8 mouse cellular contexts compared by ENCODE assay signal in the genomic region with DNA sequence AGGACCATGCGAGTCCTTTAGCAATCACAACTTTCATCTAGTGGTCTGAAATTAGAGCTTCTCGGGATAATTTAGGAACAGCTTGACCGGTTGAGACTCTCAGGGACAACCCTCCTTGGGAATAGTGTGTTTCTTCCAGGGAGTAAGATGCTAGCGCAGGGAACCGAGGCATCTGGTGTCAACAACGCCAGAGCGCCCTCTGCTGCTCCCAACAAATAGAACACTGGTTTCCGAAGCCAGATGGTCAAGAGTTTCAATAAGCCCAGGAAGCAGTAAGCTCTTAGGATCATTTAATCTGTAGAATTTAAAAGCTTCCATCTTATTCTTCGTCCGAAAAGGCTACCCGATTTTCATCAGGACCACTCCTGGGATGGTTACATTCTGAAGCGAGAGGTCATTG.
DNase-seq lines count a peak whose midpoint lies in the region; ATAC-seq and TF ChIP-seq lines count a peak whose summit lies in the region.

No protein-coding gene starts in this region.

- TF ChIP-seq CTCF in liver, adult 2 months (IDR thresholded peaks at IDR 0.05; ENCODE audit: low read depth, low read length) = peak; percentile 67
- TF ChIP-seq CTCF in liver, embryonic 14.5 days (IDR thresholded peaks at IDR 0.05; ENCODE audit: low read depth) = peak; percentile 45; the same call in 1 of the 2 replicates

- no peak for TF ChIP-seq EP300 in liver, embryonic 14.5 days (IDR thresholded peaks at IDR 0.05; ENCODE audit: low read depth)

- 7% methylated on average over 12 of the region's 12 CpGs for WGBS in liver, adult 2 months
- 5% methylated on average over 12 of the region's 12 CpGs for WGBS in liver, embryonic 12.5 days (ENCODE audit: insufficient replicate concordance)
- WGBS in liver, embryonic 14.5 days (ENCODE audit: insufficient replicate concordance) = 3% methylated on average over 12 of the region's 12 CpGs

- peak; percentile 24 for DNase-seq in liver, adult 2 months (ENCODE audit: extremely low read depth, low read depth, low spot score)
- peak; percentile 92 for DNase-seq in cerebellum, adult 9-10 months
- peak; percentile 62 to 64 for DNase-seq in frontal cortex, postnatal 14 days (ENCODE audit: low spot score in 2 of 2)
- no peak for DNase-seq in liver, embryonic 14.5 days (ENCODE audit: low read depth in 3 of 3, low spot score in 3 of 3)
- DNase-seq in right cerebral cortex, postnatal 36 days (ENCODE audit: low spot score in 2 of 2) = peak; percentile 67 to 80
- no peak for DNase-seq in gastrocnemius, postnatal 10 days
- no peak for DNase-seq in spleen, adult 18-20 months

- H3K79me2 ChIP-seq in liver, adult 2 months (ENCODE audit: control insufficient read depth, insufficient read depth, low read length) = no peaks in the 10 kb centered on the region

- H3K27ac ChIP-seq in liver, adult 2 months (replicated peaks; ENCODE audit: insufficient read depth, low read depth, low read length) = no peak overlapping the region
- H3K27ac ChIP-seq in liver, embryonic 12.5 days = no peak overlapping the region
- no peak overlapping the region for H3K27ac ChIP-seq in liver, embryonic 14.5 days

- H3K36me3 ChIP-seq in liver, adult 2 months (ENCODE audit: control insufficient read depth, insufficient read depth, low read length) = no peaks in the 10 kb centered on the region
- no peaks in the 10 kb centered on the region for H3K36me3 ChIP-seq in liver, embryonic 12.5 days
- H3K36me3 ChIP-seq in liver, embryonic 14.5 days (replicated peaks; ENCODE audit: control insufficient read depth, insufficient read depth, low read depth) = no peaks in the 10 kb centered on the region

- H3K9me3 ChIP-seq in liver, embryonic 12.5 days (replicated peaks) = no peaks in the 10 kb centered on the region
- no peaks in the 10 kb centered on the region for H3K9me3 ChIP-seq in liver, embryonic 14.5 days (ENCODE audit: control insufficient read depth, low read length)

- ATAC-seq in liver, embryonic 12.5 days = no peak
- no peak for ATAC-seq in liver, embryonic 14.5 days (ENCODE audit: insufficient read depth)

- no peak overlapping the region for H3K4me3 ChIP-seq in liver, adult 2 months (ENCODE audit: insufficient read depth, low read depth, low read length)
- H3K4me3 ChIP-seq in liver, embryonic 12.5 days = no peak overlapping the region
- H3K4me3 ChIP-seq in liver, embryonic 14.5 days (ENCODE audit: insufficient read depth in 1 of 2, low read depth in 2 of 2, low read length in 2 of 2) = no peak overlapping the region

- H3K9ac ChIP-seq in liver, adult 2 months (ENCODE audit: low read depth, low read length) = no peak overlapping the region
- no peak overlapping the region for H3K9ac ChIP-seq in liver, embryonic 12.5 days
- no peak overlapping the region for H3K9ac ChIP-seq in liver, embryonic 14.5 days (replicated peaks)

- no peak for TF ChIP-seq POLR2A in liver, adult 2 months (IDR thresholded peaks at IDR 0.05; ENCODE audit: extremely low read depth, insufficient read depth, low read length)

- peaks cover 10% of the 10 kb centered on the region; the same call in 1 of the 2 replicates for H3K27me3 ChIP-seq in liver, adult 2 months (ENCODE audit: control insufficient read depth, insufficient read depth, low read length)
- H3K27me3 ChIP-seq in liver, embryonic 12.5 days (replicated peaks) = peaks cover 40% of the 10 kb centered on the region
- peaks cover 35% of the 10 kb centered on the region for H3K27me3 ChIP-seq in liver, embryonic 14.5 days (ENCODE audit: control insufficient read depth, insufficient read depth, low read length)

- H3K4me1 ChIP-seq in liver, adult 2 months (ENCODE audit: control insufficient read depth, insufficient read depth, low read length) = no peaks in the 10 kb centered on the region
- 0 out of 2 replicates have a peak, but pooled peaks cover 3% of the 10 kb centered on the region for H3K4me1 ChIP-seq in liver, embryonic 12.5 days
- H3K4me1 ChIP-seq in liver, embryonic 14.5 days (replicated peaks; ENCODE audit: control insufficient read depth in 2 of 2, insufficient read depth in 2 of 2, low read length in 1 of 2) = no peaks in the 10 kb centered on the region

- H3K4me2 ChIP-seq in liver, embryonic 12.5 days = no peak overlapping the region
- no peak overlapping the region for H3K4me2 ChIP-seq in liver, embryonic 14.5 days (ENCODE audit: low read depth)

Comparison
In these comparisons a context has a peak if more than half of its experiments do, and no peak if none do; other contexts are left out.
1. DNase-seq: peak in liver, adult 2 months (single experiment), cerebellum, adult 9-10 months (single experiment), frontal cortex, postnatal 14 days (2 of 2) and right cerebral cortex, postnatal 36 days (2 of 2); none in liver, embryonic 14.5 days (0 of 3), gastrocnemius, postnatal 10 days (single experiment) and spleen, adult 18-20 months (0 of 2).